Mouse (Mus musculus): ENCODE results near the gene Igfbp6. TPM values are rescaled to one million over a fixed set of nuclear protein-coding genes. Genes with fewer than 3 reads are reported as not detected.

Gene Igfbp6
- polyA plus RNA-seq, 1 experiment from 2014 or later: 27.1 TPM

- H3K4me1 ChIP-seq (ENCODE audit: control insufficient read depth, insufficient read depth, low read length): peaks cover 16% of the 10 kb centered on the region
- H3K36me3 ChIP-seq (ENCODE audit: control insufficient read depth, insufficient read depth, low read length): no peaks in the 10 kb centered on the region
- H3K4me2 ChIP-seq (replicated peaks; ENCODE audit: low read depth, low read length): no peak overlapping the region
- no peaks in the 10 kb centered on the region for H3K27me3 ChIP-seq (ENCODE audit: control insufficient read depth, insufficient read depth, low read length)
- no peak for ATAC-seq (ENCODE audit: low FRiP score, low TSS enrichment)
- H3K9me3 ChIP-seq (ENCODE audit: control insufficient read depth, low read length): no peaks in the 10 kb centered on the region
- no peak overlapping the region for H3K27ac ChIP-seq (ENCODE audit: low read depth, low read length)
- 30% methylated on average over 7 of the region's 7 CpGs for WGBS
- H3K9ac ChIP-seq (ENCODE audit: low read depth, low read length): no peak overlapping the region
- H3K4me3 ChIP-seq (ENCODE audit: low read length): no peak overlapping the region
Measured at GRCm38 (mm10) chr15:102191699-102192098, 47.5 kb downstream of the Igfbp6 start.

GRCm38 (mm10) chr15:102192271-102192812 lies 48.2 kb downstream of the Igfbp6 start:
- 78% methylated on average over 7 of the region's 7 CpGs for WGBS
- 0 out of 2 replicates have a peak overlapping the region, but pooled peaks have one; percentile 14 for H3K27ac ChIP-seq (ENCODE audit: low read depth, low read length)
- H3K27me3 ChIP-seq (ENCODE audit: control insufficient read depth, insufficient read depth, low read length): no peaks in the 10 kb centered on the region
- no peak overlapping the region for H3K4me2 ChIP-seq (replicated peaks; ENCODE audit: low read depth, low read length)
- no peaks in the 10 kb centered on the region for H3K9me3 ChIP-seq (ENCODE audit: control insufficient read depth, low read length)
- ATAC-seq (ENCODE audit: low FRiP score, low TSS enrichment): no peak
- no peak overlapping the region for H3K9ac ChIP-seq (ENCODE audit: low read depth, low read length)
- H3K36me3 ChIP-seq (ENCODE audit: control insufficient read depth, insufficient read depth, low read length): no peaks in the 10 kb centered on the region
- peaks cover 16% of the 10 kb centered on the region for H3K4me1 ChIP-seq (ENCODE audit: control insufficient read depth, insufficient read depth, low read length)
- no peak overlapping the region for H3K4me3 ChIP-seq (ENCODE audit: low read length)

DNA sequence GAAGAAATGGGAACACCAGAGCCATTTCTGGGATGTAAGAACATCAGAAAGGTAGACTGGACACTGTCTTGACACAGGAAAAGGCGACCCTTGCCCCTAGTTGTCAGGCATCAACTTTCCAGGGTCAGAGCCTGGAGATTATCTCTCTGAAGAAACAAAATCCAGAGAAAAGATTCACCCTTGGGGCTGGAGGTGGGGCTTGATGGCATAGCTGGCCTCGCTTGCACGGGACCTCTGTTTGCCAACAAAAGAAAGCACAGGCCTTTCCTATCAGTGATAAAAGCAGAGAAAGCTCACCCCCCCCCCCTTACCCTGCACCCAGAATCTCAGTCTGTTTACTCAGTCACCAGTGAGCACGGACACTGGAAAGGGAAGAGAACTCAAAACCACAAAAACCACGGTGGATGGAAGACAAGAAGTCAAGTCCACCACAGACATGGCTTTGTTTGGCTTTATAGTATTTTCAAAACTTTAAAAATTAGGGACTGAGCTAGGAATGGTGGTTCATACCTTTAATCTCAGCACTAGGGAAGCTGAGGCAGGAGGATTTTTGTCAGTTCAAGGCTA lies 48.7 kb downstream of the Igfbp6 start:
- no peak overlapping the region for H3K4me3 ChIP-seq (ENCODE audit: low read length)
- ATAC-seq (ENCODE audit: low FRiP score, low TSS enrichment): no peak
- H3K9me3 ChIP-seq (ENCODE audit: control insufficient read depth, low read length): no peaks in the 10 kb centered on the region
- 0 out of 2 replicates have a peak overlapping the region, but pooled peaks have one; percentile 14 for H3K27ac ChIP-seq (ENCODE audit: low read depth, low read length)
- 69% methylated on average over 5 of the region's 5 CpGs for WGBS
- no peaks in the 10 kb centered on the region for H3K36me3 ChIP-seq (ENCODE audit: control insufficient read depth, insufficient read depth, low read length)
- H3K9ac ChIP-seq (ENCODE audit: low read depth, low read length): no peak overlapping the region
- H3K4me2 ChIP-seq (replicated peaks; ENCODE audit: low read depth, low read length): no peak overlapping the region
- peaks cover 16% of the 10 kb centered on the region for H3K4me1 ChIP-seq (ENCODE audit: control insufficient read depth, insufficient read depth, low read length)
- H3K27me3 ChIP-seq (ENCODE audit: control insufficient read depth, insufficient read depth, low read length): no peaks in the 10 kb centered on the region

DNA sequence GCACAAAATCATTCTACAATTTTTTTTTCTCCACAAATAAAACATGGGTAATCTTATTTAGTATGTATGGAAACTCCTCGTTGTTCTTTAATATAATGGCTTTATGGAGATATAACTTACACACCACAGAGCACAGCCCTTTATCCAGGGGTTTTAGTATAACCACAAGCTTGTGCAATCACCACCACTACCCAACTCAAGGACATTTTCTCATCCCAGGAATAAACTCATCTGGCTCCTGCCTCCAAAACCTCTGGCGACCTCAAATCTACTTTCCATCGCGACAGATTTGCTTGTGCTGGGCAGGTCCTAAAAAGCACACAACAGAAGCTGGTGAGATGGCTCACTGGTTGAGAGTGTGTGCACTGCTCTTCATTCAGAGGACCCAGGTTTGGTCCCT lies 49.5 kb downstream of the Igfbp6 start:
- ATAC-seq (ENCODE audit: low FRiP score, low TSS enrichment): no peak
- H3K4me1 ChIP-seq (ENCODE audit: control insufficient read depth, insufficient read depth, low read length): peaks cover 12% of the 10 kb centered on the region; the same call in 1 of the 2 replicates
- no peaks in the 10 kb centered on the region for H3K9me3 ChIP-seq (ENCODE audit: control insufficient read depth, low read length)
- H3K4me3 ChIP-seq (ENCODE audit: low read length): no peak overlapping the region
- H3K27ac ChIP-seq (ENCODE audit: low read depth, low read length): no peak overlapping the region
- H3K4me2 ChIP-seq (replicated peaks; ENCODE audit: low read depth, low read length): no peak overlapping the region
- 85% methylated on average over 4 of the region's 4 CpGs for WGBS
- no peak overlapping the region for H3K9ac ChIP-seq (ENCODE audit: low read depth, low read length)
- no peaks in the 10 kb centered on the region for H3K36me3 ChIP-seq (ENCODE audit: control insufficient read depth, insufficient read depth, low read length)
- no peaks in the 10 kb centered on the region for H3K27me3 ChIP-seq (ENCODE audit: control insufficient read depth, insufficient read depth, low read length)

DNA sequence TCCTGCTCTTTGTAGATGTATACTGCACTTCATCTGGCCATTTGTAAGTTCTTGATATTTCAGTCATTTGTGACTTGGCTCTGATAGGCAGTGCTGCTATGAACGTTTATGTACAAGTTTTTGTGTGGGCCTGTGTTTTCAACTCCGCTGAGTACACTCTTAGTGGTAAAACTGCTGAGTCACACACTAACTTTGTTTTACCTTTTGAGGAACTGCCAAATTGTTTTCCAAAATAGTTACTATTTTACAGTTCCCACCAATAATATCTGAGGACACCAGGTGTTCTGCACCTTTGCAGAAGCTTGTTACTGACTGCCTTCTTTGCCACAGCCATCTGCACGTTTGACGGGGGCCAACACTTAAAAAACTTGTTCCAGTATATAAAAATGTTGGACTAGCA lies 50.3 kb downstream of the Igfbp6 start:
- WGBS: 88% methylated on average over 4 of the region's 4 CpGs
- no peak overlapping the region for H3K9ac ChIP-seq (ENCODE audit: low read depth, low read length)
- H3K4me1 ChIP-seq (ENCODE audit: control insufficient read depth, insufficient read depth, low read length): 0 out of 2 replicates have a peak, but pooled peaks cover 8% of the 10 kb centered on the region
- no peaks in the 10 kb centered on the region for H3K27me3 ChIP-seq (ENCODE audit: control insufficient read depth, insufficient read depth, low read length)
- no peak for ATAC-seq (ENCODE audit: low FRiP score, low TSS enrichment)
- H3K4me2 ChIP-seq (replicated peaks; ENCODE audit: low read depth, low read length): no peak overlapping the region
- H3K4me3 ChIP-seq (ENCODE audit: low read length): no peak overlapping the region
- H3K36me3 ChIP-seq (ENCODE audit: control insufficient read depth, insufficient read depth, low read length): no peaks in the 10 kb centered on the region
- no peak overlapping the region for H3K27ac ChIP-seq (ENCODE audit: low read depth, low read length)
- no peaks in the 10 kb centered on the region for H3K9me3 ChIP-seq (ENCODE audit: control insufficient read depth, low read length)

DNA sequence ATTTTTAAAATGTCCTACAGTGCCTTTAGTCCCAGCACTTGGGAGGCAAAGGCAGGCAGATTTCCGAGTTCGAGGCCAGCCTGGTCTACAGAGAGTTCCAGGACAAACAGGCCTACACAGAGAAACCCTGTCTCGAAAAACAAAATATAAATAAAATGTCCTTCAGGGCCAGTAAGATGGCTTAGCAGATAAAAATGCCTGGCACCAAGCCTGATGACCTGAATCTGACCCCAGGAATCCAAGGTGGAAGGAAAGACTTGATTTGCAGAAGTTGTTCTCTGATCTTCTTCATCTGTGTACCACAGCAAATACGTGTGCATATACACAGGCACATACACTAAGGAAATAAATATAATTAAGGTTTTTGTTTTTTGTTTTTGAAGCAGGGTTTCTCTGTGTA lies 51.2 kb downstream of the Igfbp6 start:
- Histone ChIP-seq H3K9me3 (ENCODE audit: control insufficient read depth, low read length) (no peaks in the 10 kb centered on the region), H3K27me3 (ENCODE audit: control insufficient read depth, insufficient read depth, low read length) (no peaks in the 10 kb centered on the region), H3K27ac (ENCODE audit: low read depth, low read length) (no peak overlapping the region), H3K4me1 (ENCODE audit: control insufficient read depth, insufficient read depth, low read length) (0 out of 2 replicates have a peak, but pooled peaks cover 8% of the 10 kb centered on the region), H3K4me2 (replicated peaks; ENCODE audit: low read depth, low read length) (no peak overlapping the region), H3K4me3 (ENCODE audit: low read length) (no peak overlapping the region), H3K36me3 (ENCODE audit: control insufficient read depth, insufficient read depth, low read length) (no peaks in the 10 kb centered on the region), H3K9ac (ENCODE audit: low read depth, low read length) (no peak overlapping the region)
- ATAC-seq (ENCODE audit: low FRiP score, low TSS enrichment): no peak
- WGBS: 69% methylated on average over 4 of the region's 4 CpGs

DNA sequence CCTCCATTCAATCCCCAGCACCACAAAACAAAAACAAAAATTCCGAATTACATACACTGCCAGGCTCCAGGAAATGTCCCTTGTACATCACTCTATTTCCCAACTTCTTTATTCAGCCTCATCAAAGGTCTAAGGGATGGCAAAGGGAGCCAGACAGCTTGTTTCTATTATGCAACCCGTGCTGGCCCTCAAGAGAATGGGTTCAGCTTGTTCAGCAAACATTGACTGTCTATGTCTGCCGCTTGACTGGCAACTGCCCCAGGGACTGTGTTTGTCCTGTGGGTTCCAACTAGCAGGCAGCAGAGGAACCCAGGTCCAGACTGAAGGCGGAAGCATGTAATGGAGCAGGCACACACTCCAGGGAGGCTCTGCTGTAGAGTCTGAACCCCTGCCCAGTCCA lies 54.7 kb downstream of the Igfbp6 start:
- Histone ChIP-seq H3K4me1 (ENCODE audit: control insufficient read depth, insufficient read depth, low read length) (no peaks in the 10 kb centered on the region), H3K4me2 (replicated peaks; ENCODE audit: low read depth, low read length) (no peak overlapping the region), H3K9ac (ENCODE audit: low read depth, low read length) (no peak overlapping the region), H3K27ac (ENCODE audit: low read depth, low read length) (no peak overlapping the region), H3K9me3 (ENCODE audit: control insufficient read depth, low read length) (no peaks in the 10 kb centered on the region), H3K27me3 (ENCODE audit: control insufficient read depth, insufficient read depth, low read length) (no peaks in the 10 kb centered on the region), H3K36me3 (ENCODE audit: control insufficient read depth, insufficient read depth, low read length) (peaks cover 4% of the 10 kb centered on the region; the same call in 1 of the 2 replicates), H3K4me3 (ENCODE audit: low read length) (no peak overlapping the region)
- WGBS: 88% methylated on average over 4 of the region's 4 CpGs
- no peak for ATAC-seq (ENCODE audit: low FRiP score, low TSS enrichment)

Other genes with a start within 250 kb of the Igfbp6 start
- gene Krt4, start 219.6 kb upstream of the Igfbp6 start, polyA plus RNA-seq (2014; fragmentation: Nextera tagmentation; extraction: Ambion mirVana): 0.11 and 0.38 TPM in 2 replicates
- 0.41 and 0.49 TPM in 2 replicates for gene Krt79, start 204.0 kb upstream of the Igfbp6 start, polyA plus RNA-seq (2014; fragmentation: Nextera tagmentation; extraction: Ambion mirVana)
- gene Krt78, start 190.1 kb upstream of the Igfbp6 start, polyA plus RNA-seq (2014; fragmentation: Nextera tagmentation; extraction: Ambion mirVana): not detected in 2 replicates
- gene Krt8, start 139.9 kb upstream of the Igfbp6 start, polyA plus RNA-seq (2014; fragmentation: Nextera tagmentation; extraction: Ambion mirVana): 179 and 184 TPM in 2 replicates
- gene Krt18, start 116.2 kb upstream of the Igfbp6 start, polyA plus RNA-seq (2014; fragmentation: Nextera tagmentation; extraction: Ambion mirVana): 140 and 164 TPM in 2 replicates
- gene Eif4b, start 70.6 kb upstream of the Igfbp6 start, polyA plus RNA-seq (2014; fragmentation: Nextera tagmentation; extraction: Ambion mirVana): 85.1 and 139 TPM in 2 replicates
- 39.1 and 46.6 TPM in 2 replicates for gene Tns2, start 43.9 kb upstream of the Igfbp6 start, polyA plus RNA-seq (2014; fragmentation: Nextera tagmentation; extraction: Ambion mirVana)
- 9.0 and 11.1 TPM in 2 replicates for gene Spryd3, start 8.1 kb upstream of the Igfbp6 start, polyA plus RNA-seq (2014; fragmentation: Nextera tagmentation; extraction: Ambion mirVana)
- 0.11 and 0.28 TPM in 2 replicates for gene Soat2, start 6.2 kb downstream of the Igfbp6 start, polyA plus RNA-seq (2014; fragmentation: Nextera tagmentation; extraction: Ambion mirVana)
- gene Zfp740, start 58.9 kb downstream of the Igfbp6 start, polyA plus RNA-seq (2014; fragmentation: Nextera tagmentation; extraction: Ambion mirVana): 30.1 and 59.9 TPM in 2 replicates
- 50.6 and 68.1 TPM in 2 replicates for gene Csad, start 60.4 kb downstream of the Igfbp6 start, polyA plus RNA-seq (2014; fragmentation: Nextera tagmentation; extraction: Ambion mirVana)
- gene Itgb7, start 87.6 kb downstream of the Igfbp6 start, polyA plus RNA-seq (2014; fragmentation: Nextera tagmentation; extraction: Ambion mirVana): 1.1 and 1.7 TPM in 2 replicates
- 17.9 and 23.9 TPM in 2 replicates for gene Rarg, start 113.2 kb downstream of the Igfbp6 start, polyA plus RNA-seq (2014; fragmentation: Nextera tagmentation; extraction: Ambion mirVana)
- 0.37 and 0.84 TPM in 2 replicates for gene Gm9918, start 126.2 kb downstream of the Igfbp6 start, polyA plus RNA-seq (2014; fragmentation: Nextera tagmentation; extraction: Ambion mirVana)
- gene Mfsd5, start 135.1 kb downstream of the Igfbp6 start, polyA plus RNA-seq (2014; fragmentation: Nextera tagmentation; extraction: Ambion mirVana): 53.7 and 65.3 TPM in 2 replicates
- 33.6 and 35.2 TPM in 2 replicates for gene Espl1, start 151.9 kb downstream of the Igfbp6 start, polyA plus RNA-seq (2014; fragmentation: Nextera tagmentation; extraction: Ambion mirVana)
- gene Pfdn5, start 181.8 kb downstream of the Igfbp6 start, polyA plus RNA-seq (2014; fragmentation: Nextera tagmentation; extraction: Ambion mirVana): 481 and 576 TPM in 2 replicates
- gene Myg1, start 187.3 kb downstream of the Igfbp6 start, polyA plus RNA-seq (2014; fragmentation: Nextera tagmentation; extraction: Ambion mirVana): 117 and 129 TPM in 2 replicates
- 73.3 and 84.7 TPM in 2 replicates for gene Aaas, start 206.4 kb downstream of the Igfbp6 start, polyA plus RNA-seq (2014; fragmentation: Nextera tagmentation; extraction: Ambion mirVana)
- gene Sp7, start 222.8 kb downstream of the Igfbp6 start, polyA plus RNA-seq (2014; fragmentation: Nextera tagmentation; extraction: Ambion mirVana): 1.0 and 2.0 TPM in 2 replicates

All from kidney, embryonic 14.5 days (tissue).